Mouse (Mus musculus): ENCODE measurements at regions not wholly inside any gene's neighbourhood (a gene's known extent, or its start where the extent isn't known, plus 50 kb on each side); places are given as distances from the start of the nearest gene placed in this dataset.
A peak's percentile ranks its signal among the peaks of the same experiment; 100 is the strongest.
"Not testable (repeated sequence)": the region's sequence is repeated elsewhere in the genome, so short reads cannot be mapped to it uniquely, and the experiment has no call there.

DNA sequence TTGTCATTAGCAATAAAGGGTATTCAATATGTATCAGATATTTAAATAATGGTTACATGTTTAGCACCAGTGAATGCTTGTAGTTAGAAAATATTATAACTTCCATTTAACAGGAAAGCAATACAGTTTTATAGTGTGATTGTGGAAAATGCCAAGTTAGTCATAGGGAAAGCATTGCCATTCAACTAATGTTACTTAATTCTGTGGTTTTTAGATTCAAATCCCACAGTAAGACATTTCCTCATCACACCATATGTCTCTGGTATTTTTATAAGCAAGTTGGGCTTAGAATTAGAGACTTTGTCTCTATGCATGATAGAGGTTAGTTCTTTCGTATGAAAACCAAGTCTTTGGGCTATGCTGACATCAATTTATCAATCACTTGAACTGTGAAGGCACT is 133.0 kb downstream of the Prr30 start:
- no peak for DNase-seq (ENCODE audit: low read depth, low spot score)

GRCm38 (mm10) chr14:101056874-101057273 is 143.3 kb downstream of the Prr30 start:
- DNase-seq (ENCODE audit: low read depth, low spot score): no peak

- peak; percentile 9 for DNase-seq (ENCODE audit: low read depth, low spot score)
Observed at GRCm38 (mm10) chr14:101055915-101056314, 144.2 kb downstream of the Prr30 start.

GRCm38 (mm10) chr14:101054786-101055185 is 145.3 kb downstream of the Prr30 start:
- no peak for DNase-seq (ENCODE audit: low read depth, low spot score)

GRCm38 (mm10) chr14:101052760-101053159 is 147.4 kb downstream of the Prr30 start:
- no peak for DNase-seq (ENCODE audit: low read depth, low spot score)

- DNase-seq (ENCODE audit: low read depth, low spot score): no peak
Observed at GRCm38 (mm10) chr14:101050212-101050611, 149.9 kb downstream of the Prr30 start.

GRCm38 (mm10) chr14:101049664-101050203 is 150.4 kb downstream of the Prr30 start:
- DNase-seq (ENCODE audit: low read depth, low spot score): no peak

- peak; percentile 3 for DNase-seq (ENCODE audit: low read depth, low spot score)
Observed at GRCm38 (mm10) chr14:101043494-101043893, 156.6 kb downstream of the Prr30 start.

DNA sequence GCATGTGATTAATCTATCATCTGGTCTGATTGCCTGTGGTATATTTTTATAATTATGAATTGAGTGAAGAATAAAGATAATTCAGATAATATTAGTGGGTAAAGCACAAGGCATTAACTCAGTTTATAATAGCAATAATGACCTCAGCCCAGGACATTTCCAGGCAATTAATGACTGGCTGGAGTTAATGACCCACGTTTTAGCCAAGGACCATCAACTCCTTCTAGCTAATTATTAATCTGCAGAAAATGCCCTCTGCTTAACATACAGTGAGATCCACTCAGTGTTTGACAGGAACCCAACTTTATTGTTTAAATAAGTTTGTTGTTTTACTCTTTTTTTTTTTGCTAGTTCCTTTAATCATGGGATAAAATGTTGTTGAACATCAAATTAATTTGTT is 199.1 kb downstream of the Prr30 start:
- no peak for DNase-seq (ENCODE audit: low read depth, low spot score)

- no peak for DNase-seq (ENCODE audit: low read depth, low spot score)
Observed at GRCm38 (mm10) chr14:100980754-100981153, 219.4 kb downstream of the Prr30 start.

- DNase-seq (ENCODE audit: low read depth, low spot score): no peak
Observed at GRCm38 (mm10) chr14:100978515-100978914, 221.6 kb downstream of the Prr30 start.

GRCm38 (mm10) chr14:100970970-100971369 is 229.2 kb downstream of the Prr30 start:
- no peak for DNase-seq (ENCODE audit: low read depth, low spot score)

DNA sequence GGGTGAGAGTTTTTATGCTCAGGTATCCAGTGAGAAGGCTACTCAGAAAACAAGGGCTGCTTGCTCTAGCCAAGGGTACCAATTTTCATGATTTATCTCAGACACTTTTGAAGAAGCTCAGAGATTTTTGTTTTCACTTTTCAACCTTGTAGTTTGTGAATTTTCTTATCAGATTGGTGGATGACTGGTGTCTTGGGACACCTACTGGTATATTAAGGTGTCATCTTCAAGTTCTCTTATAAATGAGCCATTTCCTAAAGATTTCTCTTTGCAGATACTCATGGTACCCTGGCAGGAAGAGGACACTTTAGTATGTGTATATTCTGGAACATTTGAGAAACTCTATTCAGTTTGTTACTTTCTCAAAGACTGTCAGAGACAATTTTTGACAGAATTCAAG is 239.9 kb downstream of the Prr30 start:
- no peak for DNase-seq (ENCODE audit: low read depth, low spot score)

DNA sequence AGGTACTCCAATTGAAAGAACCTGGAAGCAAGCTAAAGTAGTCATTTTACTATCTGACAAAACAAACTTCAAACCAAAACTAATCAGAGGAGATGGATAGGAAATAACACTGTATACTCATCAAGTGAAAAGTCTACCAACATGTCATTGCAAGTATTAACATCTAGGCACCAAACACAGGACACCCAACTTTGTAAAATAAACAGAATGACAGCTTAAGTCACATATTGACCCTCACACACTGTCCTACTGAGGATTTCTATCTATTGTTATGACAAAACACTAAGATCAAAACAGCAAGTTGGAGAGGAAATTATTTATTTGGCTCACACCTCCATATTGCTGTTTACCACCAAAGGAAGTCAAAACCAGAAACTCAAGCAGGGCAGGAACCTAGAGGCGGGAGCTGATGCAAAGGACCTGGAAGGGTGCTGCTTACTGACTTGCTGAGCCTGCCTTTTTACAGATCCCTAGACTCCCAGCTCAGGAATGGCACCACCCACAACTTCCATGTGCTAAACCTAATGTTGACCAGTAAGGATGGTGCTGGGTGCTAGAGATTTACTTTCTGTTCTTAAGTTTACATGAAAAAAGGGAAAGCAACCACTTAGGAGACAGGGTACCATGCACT is 244.2 kb downstream of the Prr30 start:
- DNase-seq (ENCODE audit: low read depth, low spot score): no peak

GRCm38 (mm10) chr14:100950681-100951119 is 249.4 kb downstream of the Prr30 start:
- DNase-seq (ENCODE audit: low read depth, low spot score): peak; percentile 38

DNA sequence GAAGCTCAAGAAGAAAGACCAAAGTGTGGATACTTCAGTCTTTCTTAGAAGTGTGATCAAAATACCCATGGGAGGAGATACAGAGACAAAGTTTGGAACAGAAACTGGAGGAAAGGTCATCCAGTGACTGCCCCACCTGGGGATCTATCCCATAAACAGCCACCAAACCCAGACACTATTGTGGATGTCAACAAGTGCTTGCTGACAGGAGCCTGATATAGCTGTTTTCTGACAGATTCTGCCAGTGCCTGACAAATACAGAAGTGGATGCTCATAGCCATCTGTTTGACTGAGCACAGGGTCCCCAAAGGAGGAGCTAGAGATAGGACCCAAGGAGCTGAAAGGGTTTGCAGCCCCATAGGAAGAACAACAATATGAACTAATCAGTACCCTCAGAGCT is 252.5 kb downstream of the Prr30 start:
- DNase-seq (ENCODE audit: low read depth, low spot score): not testable (repeated sequence)

GRCm38 (mm10) chr14:100937358-100937887 is 262.7 kb downstream of the Prr30 start:
- DNase-seq (ENCODE audit: low read depth, low spot score): no peak

DNA sequence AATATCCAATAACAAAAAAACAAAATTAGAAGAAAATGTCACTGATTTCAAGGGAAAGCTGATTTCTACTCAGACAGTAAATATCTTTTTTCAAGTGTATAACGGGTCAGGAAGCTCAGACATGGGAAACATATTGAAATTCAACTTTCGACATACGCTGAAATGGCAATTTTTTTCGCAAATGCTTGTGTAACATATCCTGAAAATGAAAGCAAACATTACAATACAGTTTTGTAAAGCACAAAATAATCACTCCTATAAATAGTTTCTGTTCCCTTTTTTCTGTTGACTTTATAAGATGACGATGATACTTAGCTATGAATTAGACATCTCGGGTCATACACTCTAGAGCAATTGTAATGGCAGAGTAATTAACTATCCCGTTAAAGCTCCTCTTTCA is 265.6 kb downstream of the Prr30 start:
- no peak for DNase-seq (ENCODE audit: low read depth, low spot score)

DNA sequence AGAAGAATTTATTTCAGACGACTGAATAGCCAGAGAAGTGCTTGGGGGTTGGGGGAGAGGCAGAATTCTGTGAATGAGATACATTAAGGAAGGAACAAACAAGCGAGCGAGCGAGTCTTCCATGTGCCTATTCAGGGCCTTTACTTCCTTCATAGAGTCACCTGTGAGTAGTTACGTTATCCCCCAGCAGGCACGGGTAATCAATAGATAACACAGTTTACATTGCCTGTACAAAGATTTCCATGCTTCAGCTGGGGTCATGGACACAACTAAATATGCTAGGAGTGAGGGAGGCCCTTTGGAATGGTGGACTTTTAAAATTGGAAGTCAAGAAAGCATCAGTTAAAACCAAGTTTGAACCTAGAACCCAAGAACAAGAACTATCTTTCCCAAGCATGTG is 275.2 kb downstream of the Prr30 start:
- DNase-seq (ENCODE audit: low read depth, low spot score): no peak

DNA sequence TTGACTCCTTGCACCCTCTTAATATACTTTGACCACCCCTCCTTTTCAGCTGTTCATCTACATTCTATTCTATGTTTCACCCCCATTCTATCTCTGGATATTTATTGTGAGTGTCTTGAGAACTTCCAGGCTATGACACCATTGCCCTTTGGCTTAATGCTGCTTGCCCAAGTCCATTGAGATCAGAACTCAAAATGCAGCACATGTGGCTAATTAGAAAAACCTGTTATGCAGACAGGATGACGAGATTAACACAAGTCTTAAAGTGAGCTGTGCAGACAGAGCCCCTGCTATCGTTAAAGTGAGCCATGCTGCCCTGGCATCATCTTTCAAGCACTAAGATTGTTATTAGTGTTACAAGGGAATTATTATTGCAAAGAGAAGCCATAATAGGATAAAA is 299.9 kb downstream of the Prr30 start:
- no peak for DNase-seq (ENCODE audit: low read depth, low spot score)

DNA sequence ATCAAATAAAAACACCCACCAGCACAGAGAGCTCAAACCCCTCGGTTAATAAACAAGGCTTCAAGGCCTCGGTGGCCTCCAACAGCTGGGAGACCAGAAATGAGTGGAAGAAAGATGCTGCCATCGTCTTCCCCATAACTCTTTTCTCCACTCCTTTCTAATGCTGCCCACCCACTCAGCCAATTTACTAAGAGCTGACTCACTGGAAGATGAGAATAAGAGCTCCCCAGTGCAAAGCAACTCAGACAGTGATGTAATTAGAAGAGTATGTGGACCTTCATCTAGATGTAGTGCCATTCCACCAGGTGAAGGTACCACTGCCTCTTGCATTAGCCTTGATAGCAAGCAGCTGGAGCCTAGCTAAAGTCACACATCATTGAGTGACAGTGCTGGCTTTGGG is 301.1 kb downstream of the Prr30 start:
- DNase-seq (ENCODE audit: low read depth, low spot score): no peak

DNA sequence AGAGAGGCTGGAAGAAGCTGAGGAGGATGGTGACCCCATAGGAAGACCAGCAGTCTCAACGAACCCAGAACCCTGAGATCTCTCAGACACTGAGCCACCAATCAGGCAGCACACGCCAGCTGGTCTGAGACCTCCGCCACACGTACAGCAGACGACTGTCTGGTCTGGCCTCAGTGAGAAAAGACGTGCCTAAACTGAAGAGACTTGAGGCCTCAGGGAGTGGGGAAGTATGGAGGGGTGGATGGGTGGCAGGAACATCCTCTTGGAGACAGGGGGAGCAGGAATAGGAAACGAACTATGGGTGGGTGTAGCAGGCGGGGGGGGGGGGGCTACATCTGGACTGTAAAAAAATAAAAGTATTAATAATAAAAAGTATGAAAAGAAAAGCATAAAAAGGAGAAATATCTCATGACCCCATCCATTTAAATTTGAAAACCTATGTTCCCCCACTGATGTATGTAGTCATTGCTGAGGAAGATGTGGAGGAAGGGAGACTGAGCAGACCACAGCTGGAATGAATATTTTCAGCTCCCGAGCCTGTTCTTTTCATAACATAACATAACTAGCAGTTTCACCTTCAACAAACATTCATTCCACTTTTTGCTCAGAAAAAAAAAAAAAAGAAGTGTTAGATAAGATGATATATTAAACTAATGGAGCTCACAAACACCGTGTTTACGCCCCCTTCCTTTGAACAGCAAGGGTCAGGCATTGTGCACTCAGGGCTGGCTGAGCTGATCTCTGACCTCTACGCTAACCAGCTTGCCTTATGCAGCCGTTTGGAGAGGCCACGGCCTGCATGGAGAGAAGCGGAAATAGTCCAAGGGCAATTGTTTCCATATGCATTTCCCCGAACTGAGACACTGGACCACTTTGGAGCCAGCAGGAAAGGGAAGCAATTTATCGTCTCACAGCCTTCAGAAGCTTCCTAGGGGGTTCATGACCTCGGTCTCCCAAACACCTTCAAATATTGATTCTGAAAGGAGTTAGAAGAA is 310.7 kb downstream of the Prr30 start:
- DNase-seq (ENCODE audit: low read depth, low spot score): peak; percentile 54
